Mouse (Mus musculus) spleen, adult 2 months (tissue): ENCODE results near the gene Zfp36l2. TPM values are rescaled to one million over a fixed set of nuclear protein-coding genes. Genes with fewer than 3 reads are reported as not detected.
"Not testable (repeated sequence)": the region's sequence is repeated elsewhere in the genome, so short reads cannot be mapped to it uniquely, and the experiment has no call there.

Experiments used
- DNase-seq, 2 experiments: peaks; one replicate each; pipeline versions ENCODE4 v3.0.0 to v3.0.0-alpha.2; 2012 to 2021; ENCODE audit warnings: low spot score in 2 of 2, low read depth in 1 of 2
- H3K27ac ChIP-seq: fragments of 200-500 bp; 2 replicates; pipeline ENCODE4 v1.5.1; 2012; ENCODE audit warnings: low read length, inconsistent platforms; ENCODE audit not compliant: insufficient read depth
- H3K27me3 ChIP-seq: fragments of 200-500 bp; 2 replicates; pipeline ENCODE4 v1.6.1; 2012; ENCODE audit warnings: mild to moderate bottlenecking, moderate library complexity, low read length, inconsistent platforms; ENCODE audit not compliant: control insufficient read depth, insufficient read depth
- H3K36me3 ChIP-seq: fragments of 200-500 bp; 2 replicates; pipeline ENCODE4 v1.6.1; 2012; ENCODE audit warnings: mild to moderate bottlenecking, low read length, inconsistent platforms; ENCODE audit not compliant: control insufficient read depth, insufficient read depth
- H3K4me1 ChIP-seq: fragments of 200-500 bp; 2 replicates; pipeline ENCODE4 v1.6.1; 2011; ENCODE audit warnings: inconsistent platforms; ENCODE audit not compliant: control insufficient read depth, insufficient read depth, insufficient read length
- H3K4me3 ChIP-seq: fragments of 200-500 bp; 2 replicates; pipeline ENCODE4 v1.5.1; 2011; ENCODE audit warnings: mild to moderate bottlenecking, inconsistent platforms; ENCODE audit not compliant: insufficient read depth, insufficient read length; ENCODE audit errors: extremely low read depth
- CTCF ChIP-seq: fragments of 200-500 bp; IDR thresholded peaks from 2 replicates; pipeline ENCODE4 v1.5.1; 2011; ENCODE audit warnings: mild to moderate bottlenecking, inconsistent platforms; ENCODE audit not compliant: insufficient read depth, insufficient read length, insufficient replicate concordance; ENCODE audit errors: extremely low read depth
- POLR2A ChIP-seq: fragments of 200-500 bp; IDR thresholded peaks from 2 replicates; pipeline ENCODE4 v1.6.1; 2011; ENCODE audit warnings: low read depth, low read length, inconsistent platforms
- WGBS: fragments of 180-500 bp; shearing (Covaris S2); methylation state at CpG from one replicate; pipeline ENCODE4 v1.1.7; 2018; 5-methylcytosine and 5-hydroxymethylcytosine counted together
- polyA plus RNA-seq: library from polyadenylated mRNA; depleted of rRNA; stranded (reverse); fragments of >200 nt; gene quantifications from 2 replicates; pipeline ENCODE4 v1.2.3, GENCODE M21; 2012

Gene Zfp36l2
- polyA plus RNA-seq, 1 experiment = 146 TPM

DNA sequence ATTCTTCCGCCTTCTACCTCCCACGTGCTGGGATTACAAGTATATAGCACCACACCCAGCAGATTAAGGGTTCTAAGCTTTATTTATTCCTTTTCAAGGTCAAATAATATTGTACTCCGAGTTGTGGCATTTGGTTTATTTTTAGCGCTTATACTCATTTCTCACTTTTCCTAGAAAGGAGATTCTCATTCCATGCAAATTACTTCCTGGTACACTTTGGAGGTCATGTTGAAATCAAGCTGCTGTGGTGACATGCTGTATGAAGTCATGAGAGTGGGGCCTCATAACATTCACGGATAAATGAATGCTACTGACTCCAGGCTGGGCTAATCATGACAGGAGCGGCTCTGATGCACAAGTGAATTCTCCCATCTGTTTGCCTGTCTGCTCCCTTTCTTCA, 38.9 kb upstream of the Zfp36l2 start:
- Histone ChIP-seq H3K27me3 (no peaks in the 10 kb centered on the region), H3K36me3 (peaks cover 16% of the 10 kb centered on the region), H3K27ac (no peak overlapping the region), H3K4me3 (no peak overlapping the region), H3K4me1 (peaks cover 6% of the 10 kb centered on the region; the same call in 1 of the 2 replicates)
- TF ChIP-seq CTCF = no peak
- no peak for TF ChIP-seq POLR2A
- DNase-seq = no peak
- WGBS = 85% methylated on average over 6 of the region's 6 CpGs

DNA sequence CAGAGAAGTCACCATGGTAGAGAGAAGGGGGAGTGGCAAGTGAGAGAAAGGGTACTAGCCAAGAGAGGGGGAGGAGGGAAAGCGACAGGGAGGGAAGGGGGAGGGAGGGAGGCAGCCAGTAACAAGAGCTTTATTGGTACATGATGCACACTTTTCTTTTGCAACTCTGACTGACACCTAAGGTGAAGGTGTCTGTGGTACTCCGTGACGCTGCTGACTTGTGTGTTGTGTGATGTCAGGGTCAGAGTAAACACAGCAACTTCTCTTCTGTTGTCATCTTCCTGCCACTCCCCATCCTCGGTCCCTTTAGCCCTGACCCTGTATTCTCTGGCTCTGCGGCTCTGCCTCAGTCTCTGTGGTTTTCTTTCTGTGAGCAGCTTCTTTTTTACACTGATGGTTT, 38.5 kb upstream of the Zfp36l2 start:
- 79% methylated on average over 5 of the region's 5 CpGs for WGBS
- DNase-seq = peak in 1 of 2 experiments; percentile 17
- no peak for TF ChIP-seq CTCF
- TF ChIP-seq POLR2A = no peak

DNA sequence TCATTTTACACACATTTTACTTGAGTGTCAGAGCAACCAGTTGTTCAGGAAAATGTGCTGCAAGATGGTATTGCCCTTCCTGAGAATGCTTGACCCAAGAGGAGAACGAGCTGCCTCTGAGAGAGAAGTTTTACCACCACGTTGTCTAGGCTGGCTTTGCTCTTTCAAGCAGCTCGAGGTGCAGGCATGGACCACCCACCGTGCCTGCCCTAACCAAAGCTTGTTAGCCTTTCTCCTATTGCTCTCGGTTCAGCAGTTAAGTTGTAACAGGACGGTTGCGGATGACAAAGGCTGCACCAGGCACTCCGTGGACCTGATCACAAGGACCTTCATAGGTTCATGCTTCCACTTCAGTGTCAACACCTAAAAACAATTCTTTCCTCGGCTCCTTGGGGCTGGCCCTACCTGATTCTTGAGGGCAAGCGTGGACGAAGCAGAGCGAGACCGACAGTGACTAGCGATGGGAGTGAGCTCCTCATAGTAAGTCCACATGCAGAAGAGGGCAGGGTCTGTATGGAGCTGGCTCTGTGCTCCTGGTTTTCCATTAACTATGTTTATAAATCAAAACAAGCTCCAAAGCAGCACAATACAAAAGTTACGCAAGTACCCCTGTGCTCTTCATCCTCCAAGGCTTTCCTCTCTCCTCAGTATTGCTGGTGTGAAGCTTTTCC, 36.6 kb upstream of the Zfp36l2 start:
- 92% methylated on average over 15 of the region's 15 CpGs for WGBS

More for the DNA sequence above, 38.5 kb upstream of the Zfp36l2 start:
- Histone ChIP-seq H3K36me3 (peaks cover 16% of the 10 kb centered on the region), H3K27ac (no peak overlapping the region), H3K27me3 (no peaks in the 10 kb centered on the region), H3K4me1 (peaks cover 5% of the 10 kb centered on the region; the same call in 1 of the 2 replicates), H3K4me3 (no peak overlapping the region)

DNA sequence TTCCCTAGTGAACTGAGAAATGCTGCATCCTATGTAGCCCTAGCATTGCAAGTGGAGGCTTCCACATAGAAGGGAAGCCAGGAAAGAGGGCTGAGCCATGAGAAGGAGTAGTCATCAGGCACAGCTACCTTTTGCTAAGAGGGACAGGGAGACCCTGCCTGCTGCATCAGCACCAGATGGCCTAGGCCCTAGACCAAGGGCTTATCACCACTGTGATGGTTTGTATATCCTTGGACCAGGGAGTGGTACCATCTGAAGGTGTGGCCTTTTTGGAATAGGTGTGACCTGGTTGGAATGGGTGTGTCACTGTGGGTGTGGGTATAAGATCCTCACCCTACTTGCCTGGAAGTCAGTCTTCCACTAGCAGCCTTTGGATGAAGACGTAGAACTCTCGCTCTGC, 31.1 kb upstream of the Zfp36l2 start:
- WGBS = 98% methylated on average over 2 of the region's 2 CpGs
- H3K27ac ChIP-seq, H3K36me3 ChIP-seq, H3K27me3 ChIP-seq, H3K4me3 ChIP-seq, H3K4me1 ChIP-seq, DNase-seq: not testable (repeated sequence)

More for the DNA sequence above, 36.6 kb upstream of the Zfp36l2 start:
- Histone ChIP-seq H3K4me1 (no peaks in the 10 kb centered on the region; the same call in 1 of the 2 replicates), H3K27ac (no peak overlapping the region), H3K27me3 (no peaks in the 10 kb centered on the region), H3K4me3 (no peak overlapping the region), H3K36me3 (peaks cover 10% of the 10 kb centered on the region)
- no peak for DNase-seq
- no peak for TF ChIP-seq POLR2A
- TF ChIP-seq CTCF = no peak

DNA sequence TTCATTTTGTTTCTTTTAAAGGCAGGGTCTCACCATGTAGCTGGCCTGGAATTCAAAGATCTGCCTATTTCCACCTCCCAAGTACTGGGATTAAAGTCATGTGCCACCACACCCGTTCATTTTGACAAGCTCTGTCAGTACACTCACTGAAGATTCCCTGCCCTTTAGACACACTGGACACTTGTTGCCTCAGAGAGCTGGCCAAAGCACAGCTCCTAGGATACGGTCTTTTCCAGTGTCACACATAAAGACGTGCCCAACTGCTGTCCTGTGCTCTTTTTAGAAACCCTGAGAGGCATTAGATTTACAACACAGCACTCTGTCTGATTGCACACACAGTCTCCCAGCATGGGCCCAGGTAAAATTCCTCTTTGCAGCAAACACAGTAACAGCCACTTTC, 29.9 kb upstream of the Zfp36l2 start:
- H3K4me3 ChIP-seq = no peak overlapping the region
- no peak for TF ChIP-seq POLR2A
- no peak for TF ChIP-seq CTCF
- WGBS = 90% methylated on average over 3 of the region's 3 CpGs
- H3K36me3 ChIP-seq = peaks cover 2% of the 10 kb centered on the region; the same call in 1 of the 2 replicates
- no peaks in the 10 kb centered on the region for H3K4me1 ChIP-seq
- H3K27me3 ChIP-seq = no peaks in the 10 kb centered on the region
- no peak for DNase-seq
- H3K27ac ChIP-seq = no peak overlapping the region

DNA sequence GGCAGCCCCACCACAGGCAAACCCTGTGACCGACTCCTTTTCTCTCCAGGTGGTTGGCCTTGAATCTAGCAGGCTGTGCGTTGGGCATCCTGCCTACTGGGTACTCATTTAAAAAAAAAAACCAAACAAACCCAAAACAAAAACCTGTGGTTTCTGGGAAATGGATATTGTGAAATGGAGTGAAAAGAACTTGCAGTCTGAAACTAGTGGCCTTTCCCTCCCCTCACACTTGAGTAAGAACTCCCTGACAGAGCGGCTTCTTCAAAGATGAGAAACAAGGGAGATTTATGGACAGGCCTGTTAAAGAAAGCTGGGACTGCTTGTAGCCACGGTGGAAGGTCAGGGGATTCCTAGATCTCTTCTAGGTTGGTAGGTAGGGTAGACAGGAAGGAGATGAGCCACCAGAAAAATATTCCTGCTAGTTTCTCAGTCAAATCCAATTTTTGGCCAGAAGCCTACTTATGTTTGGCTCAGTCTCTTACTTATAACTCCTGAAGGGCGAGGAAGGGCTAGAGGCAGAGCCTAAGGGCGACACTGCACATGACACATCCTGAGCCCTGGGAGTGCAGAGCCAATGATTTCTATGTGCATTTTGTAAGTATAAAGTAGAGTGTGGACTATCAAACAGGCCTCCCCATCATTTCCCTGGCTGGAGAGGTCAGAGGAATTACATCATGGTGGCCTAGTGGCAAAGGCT, 27.7 kb upstream of the Zfp36l2 start:
- no peak overlapping the region for H3K4me3 ChIP-seq
- WGBS = 88% methylated on average over 6 of the region's 6 CpGs
- peak overlapping the region; percentile 10; the same call in 1 of the 2 replicates for H3K27ac ChIP-seq
- H3K4me1 ChIP-seq = no peaks in the 10 kb centered on the region
- peaks cover 2% of the 10 kb centered on the region; the same call in 1 of the 2 replicates for H3K36me3 ChIP-seq
- DNase-seq = no peak
- H3K27me3 ChIP-seq = no peaks in the 10 kb centered on the region
- TF ChIP-seq POLR2A (no peak), CTCF (no peak)

GRCm38 (mm10) chr17:84213464-84213863, 25.7 kb upstream of the Zfp36l2 start:
- DNase-seq = no peak
- no peaks in the 10 kb centered on the region for H3K27me3 ChIP-seq
- no peak overlapping the region for H3K4me3 ChIP-seq
- H3K27ac ChIP-seq = no peak overlapping the region
- H3K4me1 ChIP-seq = no peaks in the 10 kb centered on the region
- H3K36me3 ChIP-seq = peaks cover 2% of the 10 kb centered on the region; the same call in 1 of the 2 replicates
- 97% methylated on average over 3 of the region's 3 CpGs for WGBS
- TF ChIP-seq CTCF (no peak), POLR2A (no peak)
